8 mouse cellular contexts compared by ENCODE assay signal in genomic region chr4:152212531-152212930, GRCm38 (mm10). TPM values are rescaled to one million over a fixed set of nuclear protein-coding genes. Genes with fewer than 3 reads are reported as not detected.
DNase-seq lines count a peak whose midpoint lies in the region; ATAC-seq and TF ChIP-seq lines count a peak whose summit lies in the region.

No protein-coding gene starts in this region.

- peak; percentile 47 for ATAC-seq in forebrain, postnatal 0 days
- ATAC-seq in midbrain, postnatal 0 days (ENCODE audit: low FRiP score), result 0 out of 2 replicates have a peak, but pooled peaks have one; percentile 22
- ATAC-seq in stomach, embryonic 16.5 days (ENCODE audit: insufficient read depth, low FRiP score), result peak; percentile 9; the same call in 1 of the 2 replicates

- peak; percentile 62 for DNase-seq in heart, adult 8-10 months (ENCODE audit: low spot score)
- DNase-seq in heart, adult 11 months, result no peak
- peak; percentile 54 to 71 for DNase-seq in adrenal gland, postnatal 36 days
- DNase-seq in forebrain, postnatal 0 days, result peak; percentile 61
- DNase-seq in induced T-regulatory cell, adult 2 months (ENCODE audit: low read depth), result peak; percentile 79
- peak; percentile 50 to 69 for DNase-seq in left cerebral cortex, postnatal 36 days (ENCODE audit: low spot score in 2 of 2)
- peak; percentile 66 for DNase-seq in midbrain, postnatal 0 days (ENCODE audit: low spot score)

- no peak overlapping the region for H3K9ac ChIP-seq in forebrain, postnatal 0 days
- H3K9ac ChIP-seq in midbrain, postnatal 0 days (replicated peaks; ENCODE audit: low read length, poor library complexity, severe bottlenecking), result no peak overlapping the region
- H3K9ac ChIP-seq in stomach, embryonic 16.5 days (ENCODE audit: low read length), result no peak overlapping the region

- no peak overlapping the region for H3K4me3 ChIP-seq in forebrain, postnatal 0 days (ENCODE audit: low read depth, low read length)
- H3K4me3 ChIP-seq in midbrain, postnatal 0 days (ENCODE audit: low read depth, low read length), result no peak overlapping the region
- no peak overlapping the region for H3K4me3 ChIP-seq in stomach, embryonic 16.5 days (replicated peaks; ENCODE audit: low read length)

- no peaks in the 10 kb centered on the region; the same call in 1 of the 2 replicates for H3K36me3 ChIP-seq in forebrain, postnatal 0 days (ENCODE audit: insufficient read depth)
- no peaks in the 10 kb centered on the region for H3K36me3 ChIP-seq in midbrain, postnatal 0 days (ENCODE audit: insufficient read depth, low read length)
- no peaks in the 10 kb centered on the region for H3K36me3 ChIP-seq in stomach, embryonic 16.5 days (ENCODE audit: control insufficient read depth, insufficient read depth, low read length)

- H3K4me2 ChIP-seq in forebrain, postnatal 0 days (ENCODE audit: low read depth), result no peak overlapping the region
- no peak overlapping the region for H3K4me2 ChIP-seq in midbrain, postnatal 0 days (ENCODE audit: low read depth, low read length, poor library complexity, severe bottlenecking)
- H3K4me2 ChIP-seq in stomach, embryonic 16.5 days (ENCODE audit: low read depth, low read length), result no peak overlapping the region

- intact Hi-C loops in left cerebral cortex, postnatal 36 days (cut with DNase I), result loop anchor here (2.0 kb wide), 1 partner anchor 40 kb away; no protein-coding TSS in a partner anchor

- peak; percentile 79 for TF ChIP-seq CTCF in forebrain, postnatal 0 days (IDR thresholded peaks at IDR 0.05; ENCODE audit: low read depth)
- peak; percentile 73 for TF ChIP-seq CTCF in midbrain, postnatal 0 days (IDR thresholded peaks at IDR 0.05)

- peaks cover 4% of the 10 kb centered on the region; the same call in 1 of the 2 replicates for H3K4me1 ChIP-seq in forebrain, postnatal 0 days (ENCODE audit: insufficient read depth)
- no peaks in the 10 kb centered on the region for H3K4me1 ChIP-seq in midbrain, postnatal 0 days (ENCODE audit: insufficient read depth, low read length)
- H3K4me1 ChIP-seq in stomach, embryonic 16.5 days (ENCODE audit: control insufficient read depth, insufficient read depth, low read length), result 0 out of 2 replicates have a peak, but pooled peaks cover 7% of the 10 kb centered on the region

- no peaks in the 10 kb centered on the region for H3K27me3 ChIP-seq in forebrain, postnatal 0 days (ENCODE audit: insufficient read depth, low read length)
- no peaks in the 10 kb centered on the region for H3K27me3 ChIP-seq in midbrain, postnatal 0 days (ENCODE audit: insufficient read depth, low read length)
- no peaks in the 10 kb centered on the region for H3K27me3 ChIP-seq in stomach, embryonic 16.5 days (ENCODE audit: control insufficient read depth, insufficient read depth, low read length)

- H3K27ac ChIP-seq in forebrain, postnatal 0 days (ENCODE audit: low read depth, low read length), result no peak overlapping the region
- H3K27ac ChIP-seq in midbrain, postnatal 0 days (ENCODE audit: low read depth, low read length), result no peak overlapping the region
- H3K27ac ChIP-seq in stomach, embryonic 16.5 days (ENCODE audit: low read length), result no peak overlapping the region

- WGBS in forebrain, postnatal 0 days, result 47% methylated on average over 5 of the region's 5 CpGs
- WGBS in midbrain, postnatal 0 days, result 36% methylated on average over 5 of the region's 5 CpGs
- 41% methylated on average over 5 of the region's 5 CpGs for WGBS in stomach, embryonic 16.5 days

- no peaks in the 10 kb centered on the region for H3K9me3 ChIP-seq in forebrain, postnatal 0 days (ENCODE audit: low read length)
- no peaks in the 10 kb centered on the region for H3K9me3 ChIP-seq in midbrain, postnatal 0 days (ENCODE audit: low read length)
- H3K9me3 ChIP-seq in stomach, embryonic 16.5 days (replicated peaks; ENCODE audit: control insufficient read depth, low read length), result no peaks in the 10 kb centered on the region

RNA-seq across cellular contexts. Expression of gene Acot7, which starts 34.6 kb away (rescaled TPM):
- total RNA-seq in heart, adult 8-10 months (2022), result 10 to 100 TPM; 63.9 to 80.9 (median 69.3) TPM
- 10 to 100 TPM; 37.1 to 53.6 TPM for total RNA-seq in adrenal gland, postnatal 36 days (2021)
- 191 and 193 TPM in 2 replicates for total RNA-seq in forebrain, postnatal 0 days (2014; rRNA removed)
- 411 and 466 TPM in 2 replicates for polyA plus RNA-seq in forebrain, postnatal 0 days (2015; fragmentation: Nextera tagmentation; extraction: Ambion mirVana)
- total RNA-seq in left cerebral cortex, postnatal 36 days (2021), result 100 to 1,000 TPM; 295 to 323 TPM
- total RNA-seq in midbrain, postnatal 0 days (2014; rRNA removed), result 228 and 259 TPM in 2 replicates
- polyA plus RNA-seq in midbrain, postnatal 0 days (2015; fragmentation: Nextera tagmentation; extraction: Ambion mirVana), result 510 and 544 TPM in 2 replicates
- 57.3 and 60.4 TPM in 2 replicates for polyA plus RNA-seq in stomach, embryonic 16.5 days (2015; fragmentation: Nextera tagmentation; extraction: Ambion mirVana)

RNA-seq across cellular contexts. Expression of gene Hes2, which starts 53.9 kb away (rescaled TPM):
- total RNA-seq in heart, adult 8-10 months (2022), result not detected
- total RNA-seq in adrenal gland, postnatal 36 days (2021), result not detected
- total RNA-seq in forebrain, postnatal 0 days (2014; rRNA removed), result not detected in 2 replicates
- not detected in 2 replicates for polyA plus RNA-seq in forebrain, postnatal 0 days (2015; fragmentation: Nextera tagmentation; extraction: Ambion mirVana)
- not detected for total RNA-seq in left cerebral cortex, postnatal 36 days (2021)
- not detected in 2 replicates for total RNA-seq in midbrain, postnatal 0 days (2014; rRNA removed)
- not detected in 2 replicates for polyA plus RNA-seq in midbrain, postnatal 0 days (2015; fragmentation: Nextera tagmentation; extraction: Ambion mirVana)
- polyA plus RNA-seq in stomach, embryonic 16.5 days (2015; fragmentation: Nextera tagmentation; extraction: Ambion mirVana), result 0.56 and 0.75 TPM in 2 replicates
